Mouse (Mus musculus): ENCODE data around the gene Hist1h4c.

- no peak for TF ChIP-seq CTCF (IDR thresholded peaks at IDR 0.05; ENCODE audit: low read depth)
- TF ChIP-seq EP300 (optimal IDR thresholded peaks at IDR 0.05): no peak
Observed at GRCm38 (mm10) chr13:23709714-23710373, 11.6 kb upstream of the Hist1h4c start.
